Mouse (Mus musculus) liver, embryonic 11.5 days (tissue): ENCODE results near the gene Raph1. TPM values are rescaled to one million over a fixed set of nuclear protein-coding genes. Genes with fewer than 3 reads are reported as not detected.

Experiments
- ATAC-seq: fragments of 200-750 bp; cut with Nextera tagmentation; replicated peaks from 2 replicates; pipeline ENCODE4 v1.8.0; 2017; ENCODE audit warnings: moderate number of reproducible peaks, mild to moderate bottlenecking, moderate TSS enrichment, moderate library complexity; ENCODE audit not compliant: low FRiP score
- DNase-seq: peaks from one replicate; pipeline ENCODE4 v3.0.0-alpha.2; 2017; ENCODE audit warnings: low spot score
- H3K27ac ChIP-seq: fragments of 300-500 bp; sonication (generic); 2 replicates; pipeline ENCODE4 v1.5.1; 2014; ENCODE audit warnings: mild to moderate bottlenecking, low read depth, low read length, control low read depth
- H3K27me3 ChIP-seq: fragments of 300-500 bp; sonication (generic); replicated peaks from 2 replicates; pipeline ENCODE4 v1.6.1; 2014; ENCODE audit warnings: low read length, mixed read lengths; ENCODE audit not compliant: control insufficient read depth, insufficient read depth
- H3K36me3 ChIP-seq: fragments of 300-500 bp; sonication (generic); 2 replicates; pipeline ENCODE4 v1.6.1; 2014; ENCODE audit warnings: mild to moderate bottlenecking, low read length, moderate library complexity, mixed read lengths; ENCODE audit not compliant: control insufficient read depth, insufficient read depth
- H3K4me1 ChIP-seq: fragments of 300-500 bp; sonication (generic); replicated peaks from 2 replicates; pipeline ENCODE4 v1.6.1; 2014; ENCODE audit warnings: low read length, mixed read lengths; ENCODE audit not compliant: control insufficient read depth, insufficient read depth
- H3K4me2 ChIP-seq: fragments of 300-500 bp; sonication (generic); 2 replicates; pipeline ENCODE4 v1.6.1; 2014; ENCODE audit warnings: mild to moderate bottlenecking, control low read depth, moderate library complexity
- H3K4me3 ChIP-seq: fragments of 300-500 bp; sonication (generic); 2 replicates; pipeline ENCODE4 v1.5.1; 2014; ENCODE audit warnings: low read depth, low read length, control low read depth
- H3K9ac ChIP-seq: fragments of 300-500 bp; sonication (generic); 2 replicates; pipeline ENCODE4 v1.6.1; 2014; ENCODE audit warnings: low read depth, low read length, control low read depth
- H3K9me3 ChIP-seq: fragments of 300-500 bp; sonication (generic); 2 replicates; pipeline ENCODE4 v1.6.1; 2016; ENCODE audit warnings: low read length, inconsistent platforms, mixed read lengths; ENCODE audit not compliant: control insufficient read depth
- WGBS: fragments of 180-500 bp; shearing (Covaris S2); extraction: QIAGEN DNeasy Blood & Tissue Kit; methylation state at CpG from one replicate; pipeline ENCODE4 v1.1.7; 2014; 5-methylcytosine and 5-hydroxymethylcytosine counted together
- polyA plus RNA-seq: library from polyadenylated mRNA; unstranded; fragments of >200 nt; fragmentation: Nextera tagmentation; extraction: Ambion mirVana; gene quantifications from 2 replicates; pipeline ENCODE4 v1.2.1, GENCODE M21; 2014

The Raph1 gene
- polyA plus RNA-seq, 1 experiment from 2014 or later: 68.9 TPM

DNA sequence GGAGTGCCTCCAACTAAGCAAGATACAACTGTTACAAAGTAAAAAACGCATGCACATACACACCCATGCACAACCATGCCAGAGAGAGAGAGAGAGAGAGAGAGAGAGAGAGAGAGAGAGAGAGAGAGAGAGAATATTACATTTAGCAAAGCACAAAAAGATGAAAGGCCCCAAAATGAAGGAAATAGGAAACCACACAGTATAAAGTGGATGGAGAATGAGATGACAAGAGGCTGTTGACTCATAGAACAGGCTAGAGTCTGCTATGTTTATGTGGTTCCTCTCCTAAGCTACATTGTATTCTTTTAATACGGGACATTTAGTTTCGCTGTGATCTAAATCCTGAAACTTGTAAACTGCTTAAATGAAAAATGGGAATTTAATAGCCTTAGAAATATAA is 27.6 kb downstream of the Raph1 start:
- no peaks in the 10 kb centered on the region for H3K4me1 ChIP-seq
- H3K9ac ChIP-seq: no peak overlapping the region
- H3K36me3 ChIP-seq: no peaks in the 10 kb centered on the region
- no peaks in the 10 kb centered on the region for H3K27me3 ChIP-seq
- WGBS: 83% methylated on average over 3 of the region's 3 CpGs
- H3K4me3 ChIP-seq: no peak overlapping the region
- no peak for ATAC-seq
- no peaks in the 10 kb centered on the region for H3K9me3 ChIP-seq
- no peak for DNase-seq
- H3K27ac ChIP-seq: no peak overlapping the region
- H3K4me2 ChIP-seq: no peak overlapping the region

DNA sequence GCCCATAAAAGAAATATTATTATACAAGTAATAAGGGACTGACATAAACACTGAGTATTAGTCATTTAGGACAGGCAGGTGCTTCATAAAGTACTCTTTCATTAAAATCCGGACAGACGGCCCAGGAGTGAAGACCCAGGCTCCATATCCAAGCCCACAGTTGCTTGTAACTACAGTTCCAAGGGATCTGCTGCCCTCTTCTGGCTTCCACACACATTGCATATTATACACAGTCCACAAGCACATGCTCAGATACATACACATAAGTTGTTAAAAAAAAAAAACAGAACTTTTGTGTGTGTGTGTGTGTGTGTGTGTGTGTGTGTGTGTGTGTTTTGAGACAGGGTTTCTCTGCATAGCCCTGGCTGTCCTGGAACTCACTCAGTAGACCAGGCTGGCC is 32.0 kb downstream of the Raph1 start:
- H3K9me3 ChIP-seq: no peaks in the 10 kb centered on the region
- no peak overlapping the region for H3K9ac ChIP-seq
- H3K4me3 ChIP-seq: no peak overlapping the region
- no peak overlapping the region for H3K27ac ChIP-seq
- H3K27me3 ChIP-seq: no peaks in the 10 kb centered on the region
- no peaks in the 10 kb centered on the region for H3K4me1 ChIP-seq
- H3K36me3 ChIP-seq: peaks cover 9% of the 10 kb centered on the region
- no peak for DNase-seq
- no peak; the same call in 1 of the 2 replicates for ATAC-seq
- WGBS: 78% methylated on average over 2 of the region's 2 CpGs
- H3K4me2 ChIP-seq: no peak overlapping the region

DNA sequence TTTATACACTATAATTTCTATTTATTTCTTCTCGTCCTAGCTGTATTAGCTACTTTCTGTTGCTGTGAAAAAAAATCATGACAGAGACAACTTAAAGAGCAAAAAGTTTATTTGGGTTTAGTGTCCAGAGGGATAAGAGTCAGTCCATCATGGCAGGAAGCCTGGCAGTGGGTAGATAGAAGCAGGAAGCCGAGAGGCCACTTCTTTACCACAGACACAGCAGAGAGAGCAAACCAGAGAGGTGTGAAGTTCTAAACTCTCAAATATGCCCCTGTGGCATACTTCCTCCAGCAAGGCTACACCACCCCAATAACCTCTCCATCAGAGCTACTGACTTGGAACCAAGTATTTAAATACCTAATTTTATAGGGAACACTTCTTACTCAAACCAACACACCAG is 36.3 kb downstream of the Raph1 start:
- Histone ChIP-seq H3K27me3 (no peaks in the 10 kb centered on the region), H3K9me3 (no peaks in the 10 kb centered on the region), H3K4me3 (no peak overlapping the region), H3K36me3 (peaks cover 14% of the 10 kb centered on the region), H3K4me1 (no peaks in the 10 kb centered on the region), H3K4me2 (no peak overlapping the region), H3K27ac (no peak overlapping the region), H3K9ac (no peak overlapping the region)
- 60% methylated on average over 2 of the region's 2 CpGs for WGBS
- ATAC-seq (no peak), DNase-seq (no peak)

- no peak for DNase-seq
- no peak for ATAC-seq
- H3K27ac ChIP-seq: no peak overlapping the region
- H3K27me3 ChIP-seq: no peaks in the 10 kb centered on the region
- no peak overlapping the region for H3K9ac ChIP-seq
- H3K36me3 ChIP-seq: peaks cover 16% of the 10 kb centered on the region
- H3K4me1 ChIP-seq: no peaks in the 10 kb centered on the region
- no peak overlapping the region for H3K4me2 ChIP-seq
- no peak overlapping the region for H3K4me3 ChIP-seq
- WGBS: 84% methylated on average over 6 of the region's 6 CpGs
- no peaks in the 10 kb centered on the region for H3K9me3 ChIP-seq
Observed at GRCm38 (mm10) chr1:60530107-60530506, 36.8 kb downstream of the Raph1 start.

DNA sequence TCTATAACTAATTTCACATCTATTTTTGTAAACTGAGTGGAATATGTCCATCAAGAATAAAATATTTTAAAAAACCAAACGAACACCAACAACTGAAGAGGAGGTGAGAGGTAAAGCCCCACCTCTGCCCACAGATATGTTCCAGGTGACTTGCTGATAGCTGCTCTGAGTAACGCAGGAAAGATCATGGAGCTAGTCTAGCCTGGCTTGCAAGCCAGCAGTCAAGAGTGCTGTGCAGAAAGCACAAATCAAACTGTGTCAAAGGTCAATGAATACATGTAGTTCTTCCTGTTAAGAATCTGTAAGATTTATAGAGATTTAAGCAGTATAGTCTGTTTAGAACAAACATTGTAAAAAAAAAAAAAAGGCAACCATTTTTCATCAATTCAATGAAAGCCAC is 56.3 kb downstream of the Raph1 start:
- no peak overlapping the region for H3K4me2 ChIP-seq
- no peaks in the 10 kb centered on the region for H3K27me3 ChIP-seq
- H3K9ac ChIP-seq: no peak overlapping the region
- 58% methylated on average over 2 of the region's 2 CpGs for WGBS
- DNase-seq: no peak
- H3K4me1 ChIP-seq: no peaks in the 10 kb centered on the region
- H3K36me3 ChIP-seq: peaks cover 10% of the 10 kb centered on the region
- no peak overlapping the region for H3K4me3 ChIP-seq
- H3K9me3 ChIP-seq: no peaks in the 10 kb centered on the region
- H3K27ac ChIP-seq: no peak overlapping the region
- ATAC-seq: no peak

GRCm38 (mm10) chr1:60503456-60503855 is 63.4 kb downstream of the Raph1 start:
- WGBS: 68% methylated on average over 5 of the region's 5 CpGs
- Histone ChIP-seq H3K4me3 (no peak overlapping the region), H3K4me1 (no peaks in the 10 kb centered on the region), H3K9me3 (no peaks in the 10 kb centered on the region), H3K27ac (no peak overlapping the region), H3K9ac (no peak overlapping the region), H3K27me3 (no peaks in the 10 kb centered on the region), H3K36me3 (peaks cover 3% of the 10 kb centered on the region; the same call in 1 of the 2 replicates), H3K4me2 (no peak overlapping the region)
- ATAC-seq (no peak), DNase-seq (no peak)

DNA sequence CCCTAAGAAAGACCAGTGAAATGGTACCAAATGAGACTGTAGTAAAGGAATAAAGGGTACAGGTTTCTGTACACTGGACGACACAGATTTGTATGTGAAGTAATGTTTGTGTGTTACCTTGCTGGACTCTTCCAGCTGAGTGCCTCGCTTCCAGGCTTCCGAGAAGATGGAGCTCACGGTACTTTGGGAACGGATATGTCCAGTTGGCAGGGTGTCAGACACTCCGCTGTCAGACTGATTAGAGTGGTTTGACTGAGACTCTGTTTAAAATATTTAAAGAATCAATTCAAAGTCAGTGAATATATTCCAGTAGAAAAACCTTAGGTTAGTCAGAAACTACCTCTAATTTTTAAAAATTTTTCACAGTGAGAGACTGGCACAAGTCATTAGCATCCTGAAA is 73.5 kb downstream of the Raph1 start:
- Histone ChIP-seq H3K27me3 (no peaks in the 10 kb centered on the region), H3K9me3 (no peaks in the 10 kb centered on the region), H3K4me3 (no peak overlapping the region), H3K36me3 (peaks cover 11% of the 10 kb centered on the region), H3K4me2 (no peak overlapping the region), H3K4me1 (no peaks in the 10 kb centered on the region), H3K9ac (no peak overlapping the region), H3K27ac (no peak overlapping the region)
- WGBS: 87% methylated on average over 6 of the region's 6 CpGs
- no peak for ATAC-seq
- DNase-seq: no peak

DNA sequence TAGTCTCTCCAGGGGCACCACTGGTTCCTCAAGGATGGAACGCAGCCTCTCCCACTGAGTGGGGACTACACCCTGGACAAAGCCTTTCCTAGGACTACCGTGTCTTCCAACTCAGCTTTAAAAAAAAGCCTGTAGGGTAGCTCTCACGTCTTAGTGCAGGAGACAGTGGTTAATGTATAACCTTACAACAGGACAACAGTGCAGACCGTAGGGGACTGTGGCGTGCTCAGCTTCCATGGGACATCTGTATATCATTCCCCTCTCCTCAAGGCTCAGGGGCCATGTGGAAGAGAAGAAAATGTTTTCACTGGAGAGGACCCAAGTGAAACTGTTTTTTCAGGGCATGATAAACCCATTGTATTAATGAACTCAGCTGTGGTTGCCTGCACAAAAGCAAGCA is 74.5 kb downstream of the Raph1 start:
- 76% methylated on average over 5 of the region's 5 CpGs for whole genome bisulfite sequencing
- Histone ChIP-seq H3K36me3 (peaks cover 15% of the 10 kb centered on the region), H3K4me3 (no peak overlapping the region), H3K27me3 (no peaks in the 10 kb centered on the region), H3K27ac (no peak overlapping the region), H3K9me3 (no peaks in the 10 kb centered on the region), H3K9ac (no peak overlapping the region), H3K4me1 (no peaks in the 10 kb centered on the region), H3K4me2 (no peak overlapping the region)
- DNase-seq: no peak
- no peak for ATAC-seq

GRCm38 (mm10) chr1:60490510-60490909 is 76.4 kb downstream of the Raph1 start:
- ATAC-seq (no peak), DNase-seq (no peak)
- H3K4me2 ChIP-seq: no peak overlapping the region
- no peaks in the 10 kb centered on the region for H3K27me3 ChIP-seq
- WGBS: 86% methylated on average over 4 of the region's 4 CpGs
- H3K4me3 ChIP-seq: no peak overlapping the region
- no peaks in the 10 kb centered on the region for H3K4me1 ChIP-seq
- peaks cover 11% of the 10 kb centered on the region; the same call in 1 of the 2 replicates for H3K36me3 ChIP-seq
- H3K9ac ChIP-seq: no peak overlapping the region
- H3K9me3 ChIP-seq: no peaks in the 10 kb centered on the region
- H3K27ac ChIP-seq: no peak overlapping the region
